Mouse (Mus musculus): ENCODE data around the gene Lsamp.

DNA sequence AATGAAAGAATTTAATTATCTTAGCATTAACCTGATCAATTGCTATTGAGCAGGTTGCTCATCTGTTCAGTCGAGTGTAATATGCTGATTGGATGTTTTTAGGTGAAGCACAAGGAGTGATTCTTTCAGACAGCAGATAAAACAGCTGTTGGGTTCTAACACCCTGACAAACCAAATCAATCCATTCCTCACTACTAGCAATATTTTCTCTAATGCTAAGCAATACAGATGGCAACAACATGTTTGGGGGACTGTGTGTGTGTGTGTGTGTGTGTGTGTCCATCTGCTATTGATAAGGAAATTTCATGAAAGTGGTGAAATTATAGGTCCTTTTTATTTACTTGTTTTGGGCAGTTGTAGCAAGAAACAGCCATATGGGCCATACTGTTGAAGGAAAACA, 1628.1 kb downstream of the Lsamp start:
- TF ChIP-seq CTCF (IDR thresholded peaks at IDR 0.05; ENCODE audit: control insufficient read depth, insufficient read depth, insufficient replicate concordance, low read depth, low read length) (no peak), POLR2A (IDR thresholded peaks at IDR 0.05; ENCODE audit: control insufficient read depth, low read depth, low read length) (no peak)
